Comparison of ENCODE assay signal across 13 mouse cellular contexts in the genomic region with DNA sequence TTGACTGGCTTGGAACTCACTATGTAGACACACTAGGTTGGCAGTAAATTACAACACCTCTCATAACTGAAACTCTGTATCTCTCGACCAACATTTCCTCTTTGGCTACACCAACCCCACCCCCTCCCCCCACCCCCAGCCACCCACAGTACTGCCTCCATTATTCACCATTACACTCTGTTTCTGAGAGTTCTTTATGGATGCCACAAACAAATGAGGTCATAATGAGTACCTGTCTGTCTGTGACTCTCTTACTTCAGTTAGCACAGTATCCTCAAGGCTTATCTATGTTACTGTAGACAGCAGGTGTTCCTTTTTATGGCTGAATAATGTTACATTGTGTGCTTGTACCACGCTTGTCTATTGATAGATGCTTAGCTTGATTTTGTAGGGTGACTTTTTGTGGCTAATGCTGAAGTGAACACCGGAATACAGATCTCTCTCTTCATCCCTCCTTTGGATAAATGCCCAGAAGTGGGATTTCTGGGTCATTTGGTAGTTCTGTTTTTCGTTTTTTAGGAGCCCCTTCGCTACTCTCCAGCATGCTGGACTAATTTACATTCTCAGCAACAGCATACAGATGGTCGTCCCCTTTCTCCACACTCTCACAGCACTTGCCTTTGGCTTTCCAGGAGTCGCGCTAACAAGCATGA.
DNase-seq lines count a peak whose midpoint lies in the region; ATAC-seq lines count a peak whose summit lies in the region.
"Had no signal": no experiment of that assay in that cellular context is flagged by ENCODE, and none has a peak within 500 bp of the region (broad histone marks: within the 10 kb centered on the region; RNA-seq: fewer than 3 reads in every experiment).

No protein-coding gene starts in this region.

- WGBS in forebrain, embryonic 16.5 days = 11% methylated on average over 8 of the region's 8 CpGs
- 21% methylated on average over 8 of the region's 8 CpGs for WGBS in midbrain, embryonic 14.5 days

- peak overlapping the region; percentile 18 for H3K4me2 ChIP-seq in forebrain, embryonic 16.5 days (ENCODE audit: low read length)
- no peak overlapping the region for H3K4me2 ChIP-seq in midbrain, embryonic 14.5 days (ENCODE audit: low read length)
- H3K4me2 ChIP-seq: embryonic facial prominence, embryonic 13.5 days; heart, embryonic 15.5 days; lung, embryonic 14.5 days; stomach, embryonic 15.5 days had no signal

- peak; percentile 34 for DNase-seq in layer of hippocampus, adult 9-11 months
- DNase-seq in layer of hippocampus, postnatal 10 days (ENCODE audit: low spot score in 2 of 2) = no peak
- DNase-seq in brain, adult 2 months (ENCODE audit: low read depth, low spot score) = peak; percentile 58
- DNase-seq in midbrain, embryonic 14.5 days = peak; percentile 81
- DNase-seq in adrenal gland, postnatal 14 days = no peak
- DNase-seq in spleen, postnatal 14 days (ENCODE audit: low spot score in 2 of 2) = no peak
- DNase-seq in heart, postnatal 36 days = no peak
- DNase-seq: kidney, adult 8-10 months; lung, embryonic 14.5 days had no signal

- peaks cover 17% of the 10 kb centered on the region for H3K4me1 ChIP-seq in forebrain, embryonic 16.5 days (replicated peaks; ENCODE audit: control insufficient read depth, insufficient read depth, low read length)
- H3K4me1 ChIP-seq in midbrain, embryonic 14.5 days (ENCODE audit: control insufficient read depth, insufficient read depth, low read length) = 0 out of 2 replicates have a peak, but pooled peaks cover 9% of the 10 kb centered on the region
- H3K4me1 ChIP-seq: heart, embryonic 15.5 days; stomach, embryonic 15.5 days had no signal

- H3K36me3 ChIP-seq in forebrain, embryonic 16.5 days (ENCODE audit: control insufficient read depth, insufficient read depth) = no peaks in the 10 kb centered on the region
- H3K36me3 ChIP-seq in midbrain, embryonic 14.5 days (ENCODE audit: control insufficient read depth, insufficient read depth, low read length) = no peaks in the 10 kb centered on the region
- H3K36me3 ChIP-seq: embryonic facial prominence, embryonic 13.5 days; heart, embryonic 15.5 days; stomach, embryonic 15.5 days had no signal

- no peaks in the 10 kb centered on the region for H3K27me3 ChIP-seq in forebrain, embryonic 16.5 days (replicated peaks; ENCODE audit: control insufficient read depth, insufficient read depth, low read length)
- H3K27me3 ChIP-seq in midbrain, embryonic 14.5 days (ENCODE audit: control insufficient read depth, insufficient read depth, low read length) = no peaks in the 10 kb centered on the region
- H3K27me3 ChIP-seq: embryonic facial prominence, embryonic 13.5 days; heart, embryonic 15.5 days; stomach, embryonic 15.5 days had no signal

- peak overlapping the region; percentile 71 for H3K27ac ChIP-seq in forebrain, embryonic 16.5 days (ENCODE audit: low read length)
- H3K27ac ChIP-seq in midbrain, embryonic 14.5 days (replicated peaks; ENCODE audit: low read depth, low read length) = peak overlapping the region; percentile 72
- H3K27ac ChIP-seq: embryonic facial prominence, embryonic 13.5 days; heart, embryonic 15.5 days; stomach, embryonic 15.5 days had no signal

- H3K9me3 ChIP-seq in forebrain, embryonic 16.5 days (ENCODE audit: control insufficient read depth, low read length) = no peaks in the 10 kb centered on the region
- H3K9me3 ChIP-seq in midbrain, embryonic 14.5 days (ENCODE audit: control insufficient read depth, low read length) = no peaks in the 10 kb centered on the region
- H3K9me3 ChIP-seq: heart, embryonic 15.5 days; stomach, embryonic 15.5 days had no signal

- H3K9ac ChIP-seq in forebrain, embryonic 16.5 days (replicated peaks; ENCODE audit: low read depth, low read length) = no peak overlapping the region
- no peak overlapping the region for H3K9ac ChIP-seq in midbrain, embryonic 14.5 days (replicated peaks; ENCODE audit: low read length)
- H3K9ac ChIP-seq: embryonic facial prominence, embryonic 13.5 days; heart, embryonic 15.5 days; lung, embryonic 14.5 days; stomach, embryonic 15.5 days had no signal

- ATAC-seq in forebrain, embryonic 16.5 days = peak; percentile 94
- peak; percentile 88 for ATAC-seq in midbrain, embryonic 14.5 days (ENCODE audit: low FRiP score, low TSS enrichment)

- H3K4me3 ChIP-seq in forebrain, embryonic 16.5 days (replicated peaks; ENCODE audit: low read length) = no peak overlapping the region
- no peak overlapping the region for H3K4me3 ChIP-seq in midbrain, embryonic 14.5 days (replicated peaks; ENCODE audit: low read depth, low read length)
- H3K4me3 ChIP-seq: embryonic facial prominence, embryonic 13.5 days; heart, embryonic 15.5 days; stomach, embryonic 15.5 days had no signal

- intact Hi-C loops in heart, postnatal 36 days (cut with DNase I) = no loop called here

Comparison
In these comparisons a context has a peak if more than half of its experiments do, and no peak if none do; other contexts are left out.
1. DNase-seq: peak in layer of hippocampus, adult 9-11 months (single experiment), brain, adult 2 months (single experiment) and midbrain, embryonic 14.5 days (single experiment); none in layer of hippocampus, postnatal 10 days (0 of 2), adrenal gland, postnatal 14 days (single experiment), spleen, postnatal 14 days (0 of 2) and heart, postnatal 36 days (0 of 2).